Mouse (Mus musculus) spleen, embryonic (tissue): Measurements from ENCODE around the gene Ehf.

Experiments
- CTCF ChIA-PET: fragments of 350-600 bp; sonication (Branson Sonifier 250); formaldehyde crosslinking; loops from one replicate; lab custom pipeline; 2022; lab: Charles Lee

Ehf gene

GRCm38 (mm10) chr2:103214861-103215260 lies 88.2 kb downstream of the Ehf start:
- CTCF ChIA-PET = no interaction called here

GRCm38 (mm10) chr2:103213547-103213946 lies 89.5 kb downstream of the Ehf start:
- CTCF ChIA-PET = no interaction called here
